Mouse (Mus musculus) heart, adult 2 months (tissue): ENCODE results near the gene Hdac5. TPM values are rescaled to one million over a fixed set of nuclear protein-coding genes. Genes with fewer than 3 reads are reported as not detected.

Experiments used
- DNase-seq, 2 experiments: peaks; one replicate each; pipeline ENCODE4 v3.0.0; 2021
- H3K27ac ChIP-seq: fragments of 200-600 bp; 2 replicates; pipeline ENCODE4 v1.8.1; 2022
- H3K27me3 ChIP-seq: fragments of 200-500 bp; 2 replicates; pipeline ENCODE4 v1.6.1; 2012; ENCODE audit warnings: mild to moderate bottlenecking, low read length, inconsistent platforms, mixed read lengths; ENCODE audit not compliant: control insufficient read depth, insufficient read depth
- H3K36me3 ChIP-seq: fragments of 200-500 bp; 2 replicates; pipeline ENCODE4 v1.6.1; 2012; ENCODE audit warnings: low read length, inconsistent platforms; ENCODE audit not compliant: control insufficient read depth, insufficient read depth
- H3K4me1 ChIP-seq: fragments of 200-500 bp; 2 replicates; pipeline ENCODE4 v1.6.1; 2011; ENCODE audit warnings: low read length; ENCODE audit not compliant: control insufficient read depth, insufficient read depth
- H3K4me3 ChIP-seq: fragments of 200-600 bp; 2 replicates; pipeline ENCODE4 v1.8.1; 2022
- H3K79me2 ChIP-seq: fragments of 200-500 bp; replicated peaks from 2 replicates; pipeline ENCODE4 v1.6.1; 2012; ENCODE audit warnings: mild to moderate bottlenecking, inconsistent platforms, low read length, moderate library complexity, mixed read lengths; ENCODE audit not compliant: control insufficient read depth, insufficient read depth
- H3K9ac ChIP-seq: fragments of 200-500 bp; 2 replicates; pipeline ENCODE4 v1.6.1; 2012; ENCODE audit warnings: low read depth, mild to moderate bottlenecking, control low read depth, inconsistent platforms, low read length, mixed read lengths
- CTCF ChIP-seq: fragments of 200-600 bp; IDR thresholded peaks from 2 replicates; pipeline ENCODE4 v1.8.1; 2022; ENCODE audit warnings: antibody characterized with exemption, mild to moderate bottlenecking, moderate library complexity
- EP300 ChIP-seq: fragments of 200-500 bp; IDR thresholded peaks from 2 replicates; pipeline ENCODE4 v1.6.1; 2011; ENCODE audit warnings: low read depth, low read length, control low read depth; ENCODE audit not compliant: insufficient read depth
- POLR2A ChIP-seq: fragments of 200-500 bp; IDR thresholded peaks from 2 replicates; pipeline ENCODE4 v1.6.1; 2011; ENCODE audit warnings: mild to moderate bottlenecking, low read depth, low read length, control low read depth; ENCODE audit not compliant: insufficient read depth
- WGBS: fragments of 180-500 bp; shearing (Covaris S2); methylation state at CpG from one replicate; pipeline ENCODE4 v1.1.7; 2018; 5-methylcytosine and 5-hydroxymethylcytosine counted together
- intact Hi-C: fragments of 180-260 bp; cut with DNase I; formaldehyde crosslinking; loops from one replicate; pipeline ENCODE4 v1.15.1; 2025
- polyA plus RNA-seq: library from polyadenylated mRNA; depleted of rRNA; stranded (reverse); fragments of >200 nt; gene quantifications from 2 replicates; pipeline ENCODE4 v1.2.3, GENCODE M21; 2012
- total RNA-seq, 2 experiments: library from RNA; stranded (reverse); gene quantifications; 2 replicates each; pipeline ENCODE4 v1.2.3; 2021

The Hdac5 gene
- total and polyA plus RNA-seq, 3 experiments: 92.6 to 137 (median 113) TPM

DNA sequence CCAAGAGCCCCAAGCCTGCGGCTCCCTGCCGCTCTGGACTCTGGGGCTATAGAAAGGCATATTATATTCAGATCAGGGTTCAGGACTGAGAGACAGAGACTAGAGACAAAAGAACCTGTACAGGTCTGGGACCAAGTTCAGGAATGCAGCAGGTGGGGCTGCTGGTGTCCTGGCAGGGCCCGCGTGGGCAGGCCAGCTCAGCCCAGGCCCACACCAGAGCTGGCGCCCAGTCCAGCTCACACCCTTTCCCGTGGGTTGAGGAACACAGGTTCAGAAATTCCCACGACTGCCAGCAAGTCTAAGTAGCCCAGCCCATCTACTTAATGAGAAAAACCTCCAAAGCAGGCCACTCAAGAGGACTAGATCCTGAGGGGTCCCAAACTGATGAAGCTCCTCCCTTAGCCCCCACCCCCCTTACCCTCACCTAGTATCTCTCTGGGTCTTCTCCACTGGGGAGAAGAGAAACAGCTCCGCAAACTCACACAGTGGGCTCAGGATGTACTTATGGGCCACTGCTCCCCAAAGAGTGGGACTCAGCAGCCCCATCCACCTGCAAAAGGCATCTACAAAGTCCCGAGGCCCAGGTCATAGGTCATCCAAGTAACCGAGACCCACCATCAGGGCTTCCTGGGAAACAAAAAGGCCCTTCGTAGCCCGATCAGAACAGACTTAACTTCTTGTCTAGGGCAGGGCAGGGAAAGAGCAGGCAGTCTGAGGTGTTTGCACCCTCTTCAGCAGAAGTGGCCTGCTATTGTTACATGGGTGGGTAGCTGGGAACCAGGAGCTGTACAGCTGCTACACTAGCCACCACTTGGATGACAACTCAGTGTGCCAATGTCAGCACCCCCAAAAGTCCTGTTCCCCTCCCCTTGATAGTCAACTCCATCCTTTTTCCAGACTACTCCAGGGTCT is 3.6 kb downstream of the Hdac5 start:
- Histone ChIP-seq H3K27me3 (no peaks in the 10 kb centered on the region), H3K4me1 (peaks cover 38% of the 10 kb centered on the region), H3K4me3 (no peak overlapping the region), H3K79me2 (peaks cover 5% of the 10 kb centered on the region; the same call in 1 of the 2 replicates), H3K36me3 (peaks cover 6% of the 10 kb centered on the region; the same call in 1 of the 2 replicates), H3K27ac (peak overlapping the region; percentile 20), H3K9ac (no peak overlapping the region)
- intact Hi-C loops: no loop called here
- WGBS: 57% methylated on average over 12 of the region's 12 CpGs
- DNase-seq: peak in 1 of 2 experiments; percentile 22
- TF ChIP-seq POLR2A (no peak), CTCF (no peak), EP300 (no peak)

DNA sequence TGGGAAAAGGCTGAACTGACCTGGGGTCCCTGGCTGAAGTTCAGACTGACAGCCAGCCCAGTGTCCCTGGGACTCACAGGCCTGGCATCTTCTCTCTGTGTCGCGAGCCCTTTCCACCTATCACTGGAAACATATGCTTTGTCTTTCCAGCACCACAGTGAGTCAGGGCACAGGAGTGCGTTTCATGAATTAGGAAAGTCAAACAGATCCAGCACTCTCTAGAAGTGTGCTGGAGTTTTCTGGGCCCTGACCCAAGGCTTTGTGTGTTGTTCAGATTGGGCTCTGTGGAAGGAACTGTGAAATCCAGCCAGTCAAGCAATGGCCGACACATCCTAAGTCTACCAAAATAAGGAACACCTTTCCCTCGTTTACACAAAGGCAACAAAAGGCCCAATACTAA is 4.7 kb downstream of the Hdac5 start:
- Histone ChIP-seq H3K79me2 (peaks cover 5% of the 10 kb centered on the region; the same call in 1 of the 2 replicates), H3K9ac (no peak overlapping the region), H3K27ac (peak overlapping the region; percentile 67), H3K36me3 (peaks cover 6% of the 10 kb centered on the region; the same call in 1 of the 2 replicates), H3K4me3 (peak overlapping the region; percentile 36), H3K27me3 (no peaks in the 10 kb centered on the region), H3K4me1 (peaks cover 40% of the 10 kb centered on the region)
- intact Hi-C loops: no loop called here
- DNase-seq: peak in 1 of 2 experiments; percentile 29
- 17% methylated on average over 5 of the region's 5 CpGs for WGBS
- TF ChIP-seq POLR2A (no peak), EP300 (no peak), CTCF (no peak)

DNA sequence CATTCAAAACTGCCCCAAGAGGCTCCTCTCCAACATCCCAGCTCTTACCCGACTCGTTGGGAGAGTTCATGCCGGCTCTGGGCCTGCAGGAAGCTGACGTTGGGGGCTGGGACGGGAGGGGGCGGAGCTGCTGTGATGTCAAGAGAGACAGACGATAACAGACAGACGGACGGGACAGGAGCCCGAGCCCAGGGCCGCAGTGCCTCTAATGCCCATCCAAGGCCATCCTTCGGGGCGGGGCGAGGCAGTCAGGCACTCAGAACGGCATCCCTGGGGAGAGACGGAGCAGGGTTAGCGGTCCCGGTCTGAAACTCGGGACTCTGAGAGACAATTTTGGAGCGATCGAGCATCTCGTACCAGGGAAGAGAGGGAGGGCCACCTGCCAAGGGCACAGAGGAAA is 5.3 kb downstream of the Hdac5 start:
- DNase-seq: peak; percentile 69 to 70
- peaks cover 5% of the 10 kb centered on the region; the same call in 1 of the 2 replicates for H3K79me2 ChIP-seq
- intact Hi-C loops: loop anchor here (1.0 kb wide), 1 partner anchor 14 kb away; no protein-coding TSS in a partner anchor
- H3K36me3 ChIP-seq: peaks cover 6% of the 10 kb centered on the region; the same call in 1 of the 2 replicates
- TF ChIP-seq CTCF (no peak), POLR2A (no peak), EP300 (0 out of 2 replicates have a peak, but pooled peaks have one; percentile 23)
- peaks cover 43% of the 10 kb centered on the region for H3K4me1 ChIP-seq
- peak overlapping the region; percentile 55 for H3K9ac ChIP-seq
- H3K27ac ChIP-seq: peak overlapping the region; percentile 67
- 3% methylated on average over 22 of the region's 22 CpGs for WGBS
- peak overlapping the region; percentile 36 for H3K4me3 ChIP-seq
- no peaks in the 10 kb centered on the region for H3K27me3 ChIP-seq

DNA sequence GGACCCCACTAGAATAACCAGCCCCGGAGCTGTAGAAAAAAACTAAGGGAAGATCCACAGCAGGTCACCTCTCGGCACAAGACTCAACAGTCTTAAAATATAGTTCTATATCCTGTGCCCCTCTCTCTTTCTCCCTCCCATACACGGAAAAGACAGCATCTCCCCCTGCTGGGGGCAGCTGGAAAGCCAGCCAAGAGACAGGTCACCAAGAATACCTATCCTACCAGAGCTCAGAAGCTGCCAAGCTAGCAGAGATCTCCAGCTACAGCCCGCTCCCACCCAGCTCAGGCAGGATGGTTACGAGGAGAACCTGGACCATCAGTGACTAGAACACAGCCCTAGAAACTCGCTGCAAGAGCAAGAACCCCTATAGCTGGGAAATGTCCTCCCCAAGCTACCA is 6.8 kb downstream of the Hdac5 start:
- Histone ChIP-seq H3K27ac (no peak overlapping the region), H3K36me3 (peaks cover 6% of the 10 kb centered on the region; the same call in 1 of the 2 replicates), H3K27me3 (no peaks in the 10 kb centered on the region), H3K4me1 (peaks cover 45% of the 10 kb centered on the region), H3K4me3 (no peak overlapping the region), H3K9ac (no peak overlapping the region), H3K79me2 (peaks cover 5% of the 10 kb centered on the region; the same call in 1 of the 2 replicates)
- 31% methylated on average over 6 of the region's 6 CpGs for WGBS
- DNase-seq: peak in 1 of 2 experiments; percentile 65
- TF ChIP-seq EP300 (no peak), CTCF (peak; percentile 71), POLR2A (no peak)
- intact Hi-C loops: no loop called here

DNA sequence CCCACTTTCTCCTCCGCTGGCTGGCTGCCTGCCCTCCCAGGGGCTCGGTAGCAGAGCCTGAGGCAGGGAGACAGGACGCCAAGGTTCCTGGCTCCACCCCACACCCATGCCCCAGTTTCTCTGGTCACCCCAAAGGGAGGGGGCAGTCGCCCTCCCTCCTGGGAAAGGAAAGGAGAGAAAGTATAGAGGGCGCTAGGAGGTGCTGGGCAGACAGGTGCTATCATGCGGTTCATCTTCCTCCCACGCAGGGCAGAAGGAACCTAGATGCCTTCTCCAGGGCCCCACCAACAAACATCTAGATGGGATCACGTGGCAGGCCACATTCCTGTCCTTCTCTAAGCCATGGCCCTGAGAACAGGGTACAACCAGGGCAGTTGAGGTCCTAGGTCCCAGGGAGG is 8.0 kb downstream of the Hdac5 start:
- Histone ChIP-seq H3K79me2 (peaks cover 3% of the 10 kb centered on the region; the same call in 1 of the 2 replicates), H3K9ac (no peak overlapping the region), H3K27ac (peak overlapping the region; percentile 92), H3K36me3 (peaks cover 6% of the 10 kb centered on the region; the same call in 1 of the 2 replicates), H3K4me1 (peaks cover 44% of the 10 kb centered on the region), H3K4me3 (no peak overlapping the region), H3K27me3 (no peaks in the 10 kb centered on the region)
- TF ChIP-seq EP300 (no peak), CTCF (no peak), POLR2A (no peak)
- intact Hi-C loops: no loop called here
- peak in 1 of 2 experiments; percentile 30 for DNase-seq
- 60% methylated on average over 8 of the region's 8 CpGs for WGBS
